Mouse (Mus musculus) adrenal gland, adult 8-10 months (tissue): Measurements from ENCODE around the gene Alpi. TPM values are rescaled to one million over a fixed set of nuclear protein-coding genes. Genes with fewer than 3 reads are reported as not detected.

Source experiments
- DNase-seq: peaks from one replicate; pipeline ENCODE4 v3.0.0; 2022
- total RNA-seq, 4 experiments: library from RNA; stranded (reverse); gene quantifications; 2 replicates each; pipeline ENCODE4 v1.2.4; 2022

Gene Alpi
- total RNA-seq, 4 experiments from 2014 or later = not detected

GRCm38 (mm10) chr1:87059042-87059665 lies 42.3 kb downstream of the Alpi start:
- DNase-seq = no peak

- no peak for DNase-seq
Measured at GRCm38 (mm10) chr1:87057075-87057474, 44.3 kb downstream of the Alpi start.

GRCm38 (mm10) chr1:87051369-87051768 lies 50.0 kb downstream of the Alpi start:
- no peak for DNase-seq

GRCm38 (mm10) chr1:87050700-87051099 lies 50.7 kb downstream of the Alpi start:
- DNase-seq = no peak

DNA sequence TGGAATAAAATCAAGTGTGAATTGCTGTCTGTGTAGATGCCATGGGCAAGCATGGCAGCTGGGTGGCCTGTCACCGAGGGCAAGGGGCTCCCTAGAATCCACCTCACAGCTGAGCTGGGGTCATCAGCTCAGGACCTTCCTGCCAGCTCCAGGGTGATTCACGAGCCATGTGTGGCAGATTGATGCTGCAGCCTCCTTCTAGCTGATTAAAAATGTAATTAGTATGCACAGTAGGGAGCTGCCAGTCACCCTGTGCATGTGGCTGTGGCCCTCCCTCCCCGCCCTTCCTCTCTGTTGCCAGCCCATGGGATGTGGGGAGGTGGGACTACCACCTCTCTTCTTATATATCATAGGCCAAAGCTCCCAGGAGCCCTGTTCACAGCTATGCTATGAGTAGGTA lies 51.3 kb downstream of the Alpi start:
- DNase-seq = no peak

Other genes starting within 250 kb of the Alpi start
- not detected for gene Alppl2, start 11.7 kb downstream of the Alpi start, total RNA-seq
- not detected for gene Akp3, start 23.4 kb upstream of the Alpi start, total RNA-seq
- 10 to 100 TPM in 1 of 4 experiments, 1 to 10 TPM in 1, under 1 TPM in 2; 0.44 to 10.2 (median 4.1) TPM for gene Ecel1, start 54.9 kb upstream of the Alpi start, total RNA-seq
- not detected for gene Prss56, start 81.7 kb upstream of the Alpi start, total RNA-seq
- not detected for gene Chrnd, start 89.0 kb upstream of the Alpi start, total RNA-seq
- not detected for gene Chrng, start 103.1 kb upstream of the Alpi start, total RNA-seq
- gene Eif4e2, start 112.3 kb upstream of the Alpi start, total RNA-seq = 10 to 100 TPM; 69.8 to 78.4 (median 73.4) TPM
- gene Efhd1, start 162.8 kb upstream of the Alpi start, total RNA-seq = 100 to 1,000 TPM; 293 to 561 (median 377) TPM
- 100 to 1,000 TPM in 2 of 4 experiments, 10 to 100 TPM in 2; 87.7 to 132 (median 106) TPM for gene Gigyf2, start 225.4 kb upstream of the Alpi start, total RNA-seq